Mouse (Mus musculus) forebrain, embryonic 10.5 days (tissue): ENCODE measurements around the gene Rasl2-9. TPM values are rescaled to one million over a fixed set of nuclear protein-coding genes. Genes with fewer than 3 reads are reported as not detected.
"Not testable (repeated sequence)": the region's sequence is repeated elsewhere in the genome, so short reads cannot be mapped to it uniquely, and the experiment has no call there.

Source experiments
- DNase-seq: peaks from one replicate; pipeline ENCODE4 v3.0.0-alpha.2; 2017; ENCODE audit warnings: low spot score; ENCODE audit errors: extremely low spot score
- H3K27ac ChIP-seq: fragments of 300-500 bp; sonication (generic); 2 replicates; pipeline ENCODE4 v1.5.1; 2016; ENCODE audit warnings: mild to moderate bottlenecking
- H3K27me3 ChIP-seq: fragments of 300-500 bp; sonication (generic); 2 replicates; pipeline ENCODE4 v1.6.1; 2016; ENCODE audit warnings: mild to moderate bottlenecking; ENCODE audit not compliant: poor library complexity, severe bottlenecking
- H3K36me3 ChIP-seq: fragments of 300-500 bp; sonication (generic); replicated peaks from 2 replicates; pipeline ENCODE4 v1.6.1; 2016; ENCODE audit warnings: mild to moderate bottlenecking, moderate library complexity
- H3K4me1 ChIP-seq: fragments of 300-500 bp; sonication (generic); 2 replicates; pipeline ENCODE4 v1.6.1; 2016
- H3K4me3 ChIP-seq: fragments of 300-500 bp; sonication (generic); 2 replicates; pipeline ENCODE4 v1.5.1; 2016; ENCODE audit warnings: mild to moderate bottlenecking, moderate library complexity
- H3K9me3 ChIP-seq: fragments of 300-500 bp; sonication (generic); 2 replicates; pipeline ENCODE4 v1.6.1; 2016; ENCODE audit warnings: mild to moderate bottlenecking, moderate library complexity
- WGBS: fragments of 180-500 bp; shearing (Covaris S2); methylation state at CpG from one replicate; pipeline ENCODE4 v1.1.7; 2016; 5-methylcytosine and 5-hydroxymethylcytosine counted together
- polyA plus RNA-seq: library from polyadenylated mRNA; unstranded; fragments of >200 nt; fragmentation: Nextera tagmentation; extraction: Ambion mirVana; gene quantifications from 2 replicates; pipeline ENCODE4 v1.2.1, GENCODE M21; 2016

Rasl2-9 gene
- polyA plus RNA-seq, 1 experiment from 2014 or later: 0.24 TPM

- 87% methylated on average over 6 of the region's 6 CpGs for WGBS
- H3K4me3 ChIP-seq: no peak overlapping the region
- H3K4me1 ChIP-seq: no peaks in the 10 kb centered on the region
- H3K27ac ChIP-seq: no peak overlapping the region
- H3K9me3 ChIP-seq: peaks cover 3% of the 10 kb centered on the region; the same call in 1 of the 2 replicates
- peaks cover 97% of the 10 kb centered on the region for H3K36me3 ChIP-seq
- no peak for DNase-seq
- H3K27me3 ChIP-seq: no peaks in the 10 kb centered on the region
Measured at GRCm38 (mm10) chr7:5092381-5092780, 33.4 kb downstream of the Rasl2-9 start.

GRCm38 (mm10) chr7:5091008-5091728, 34.6 kb downstream of the Rasl2-9 start:
- 94% methylated on average over 15 of the region's 15 CpGs for WGBS
- no peak overlapping the region for H3K4me3 ChIP-seq
- no peaks in the 10 kb centered on the region for H3K27me3 ChIP-seq

GRCm38 (mm10) chr7:5089853-5090252, 35.9 kb downstream of the Rasl2-9 start:
- Histone ChIP-seq H3K36me3 (peaks cover 96% of the 10 kb centered on the region), H3K27me3 (no peaks in the 10 kb centered on the region), H3K4me3 (no peak overlapping the region), H3K27ac (no peak overlapping the region), H3K9me3 (peaks cover 3% of the 10 kb centered on the region; the same call in 1 of the 2 replicates), H3K4me1 (no peaks in the 10 kb centered on the region)
- 95% methylated on average over 15 of the region's 15 CpGs for WGBS
- no peak for DNase-seq

More at GRCm38 (mm10) chr7:5091008-5091728, 34.6 kb downstream of the Rasl2-9 start:
- Histone ChIP-seq H3K27ac (no peak overlapping the region), H3K4me1 (no peaks in the 10 kb centered on the region), H3K36me3 (peaks cover 96% of the 10 kb centered on the region), H3K9me3 (peaks cover 3% of the 10 kb centered on the region; the same call in 1 of the 2 replicates)
- DNase-seq: no peak

- H3K4me1 ChIP-seq: no peaks in the 10 kb centered on the region
- H3K4me3 ChIP-seq: no peak overlapping the region
- H3K9me3 ChIP-seq: no peaks in the 10 kb centered on the region
- DNase-seq: no peak
- no peaks in the 10 kb centered on the region for H3K27me3 ChIP-seq
- no peak overlapping the region for H3K27ac ChIP-seq
- 91% methylated on average over 4 of the region's 4 CpGs for WGBS
- peaks cover 96% of the 10 kb centered on the region for H3K36me3 ChIP-seq
Measured at GRCm38 (mm10) chr7:5087886-5088285, 37.9 kb downstream of the Rasl2-9 start.

- Histone ChIP-seq H3K36me3 (peaks cover 93% of the 10 kb centered on the region), H3K4me3 (no peak overlapping the region), H3K27ac (no peak overlapping the region), H3K27me3 (no peaks in the 10 kb centered on the region), H3K4me1 (peaks cover 1% of the 10 kb centered on the region), H3K9me3 (no peaks in the 10 kb centered on the region)
- DNase-seq: no peak
- WGBS: 90% methylated on average over 5 of the region's 5 CpGs
Measured at GRCm38 (mm10) chr7:5086921-5087440, 38.8 kb downstream of the Rasl2-9 start.

GRCm38 (mm10) chr7:5085512-5085911, 40.2 kb downstream of the Rasl2-9 start:
- WGBS: 87% methylated on average over 1 of the region's 1 CpGs
- H3K27me3 ChIP-seq: no peaks in the 10 kb centered on the region
- H3K9me3 ChIP-seq: no peaks in the 10 kb centered on the region
- peaks cover 81% of the 10 kb centered on the region for H3K36me3 ChIP-seq
- DNase-seq: no peak
- H3K27ac ChIP-seq: no peak overlapping the region
- H3K4me3 ChIP-seq: no peak overlapping the region
- H3K4me1 ChIP-seq: peaks cover 15% of the 10 kb centered on the region

- Histone ChIP-seq H3K9me3 (no peaks in the 10 kb centered on the region), H3K36me3 (peaks cover 74% of the 10 kb centered on the region), H3K27ac (no peak overlapping the region), H3K4me3 (no peak overlapping the region), H3K27me3 (no peaks in the 10 kb centered on the region), H3K4me1 (peaks cover 17% of the 10 kb centered on the region)
- no peak for DNase-seq
- 94% methylated on average over 18 of the region's 18 CpGs for WGBS
Measured at GRCm38 (mm10) chr7:5083325-5084105, 42.2 kb downstream of the Rasl2-9 start.

GRCm38 (mm10) chr7:5081939-5082338, 43.8 kb downstream of the Rasl2-9 start:
- no peak for DNase-seq
- H3K36me3 ChIP-seq: peaks cover 76% of the 10 kb centered on the region
- H3K4me1 ChIP-seq: peaks cover 17% of the 10 kb centered on the region
- H3K27me3 ChIP-seq: no peaks in the 10 kb centered on the region
- H3K4me3 ChIP-seq: peak overlapping the region; percentile 98; the same call in 1 of the 2 replicates
- H3K9me3 ChIP-seq: no peaks in the 10 kb centered on the region
- WGBS: 97% methylated on average over 2 of the region's 2 CpGs
- no peak overlapping the region for H3K27ac ChIP-seq

- DNase-seq: no peak
- Histone ChIP-seq H3K4me3 (peak overlapping the region; percentile 98), H3K27me3 (no peaks in the 10 kb centered on the region), H3K4me1 (peaks cover 17% of the 10 kb centered on the region), H3K36me3 (peaks cover 77% of the 10 kb centered on the region), H3K9me3 (no peaks in the 10 kb centered on the region), H3K27ac (no peak overlapping the region)
- WGBS: 76% methylated on average over 6 of the region's 6 CpGs
Measured at GRCm38 (mm10) chr7:5081241-5081640, 44.5 kb downstream of the Rasl2-9 start.

GRCm38 (mm10) chr7:5080815-5081214, 44.9 kb downstream of the Rasl2-9 start:
- H3K9me3 ChIP-seq: no peaks in the 10 kb centered on the region
- peak overlapping the region; percentile 98 for H3K4me3 ChIP-seq
- WGBS: 25% methylated on average over 6 of the region's 6 CpGs
- peak overlapping the region; percentile 94 for H3K27ac ChIP-seq
- DNase-seq: no peak
- no peaks in the 10 kb centered on the region for H3K27me3 ChIP-seq
- peaks cover 76% of the 10 kb centered on the region for H3K36me3 ChIP-seq
- H3K4me1 ChIP-seq: peaks cover 17% of the 10 kb centered on the region

- DNase-seq: peak; percentile 97
- under 1% methylated on average over 81 of the region's 81 CpGs for WGBS
- no peaks in the 10 kb centered on the region for H3K9me3 ChIP-seq
- peaks cover 17% of the 10 kb centered on the region for H3K4me1 ChIP-seq
- peaks cover 75% of the 10 kb centered on the region for H3K36me3 ChIP-seq
- peak within 1 kb of the TSS; percentile 98 for H3K4me3 ChIP-seq
- H3K27me3 ChIP-seq: no peaks in the 10 kb centered on the region
- peak within 1 kb of the TSS; percentile 94 for H3K27ac ChIP-seq
Measured at GRCm38 (mm10) chr7:5080010-5080751, 45.6 kb downstream of the Rasl2-9 start, which contains the start of gene Epn1. Gene Epn1, plus strand, starts transcription at chr7:5080235.

GRCm38 (mm10) chr7:5079365-5080009, 46.3 kb downstream of the Rasl2-9 start:
- peak overlapping the region; percentile 98 for H3K4me3 ChIP-seq
- not testable (repeated sequence) for H3K27me3 ChIP-seq, DNase-seq, H3K9me3 ChIP-seq
- H3K27ac ChIP-seq: peak overlapping the region; percentile 94
- peaks cover 75% of the 10 kb centered on the region for H3K36me3 ChIP-seq
- WGBS: 50% methylated on average over 9 of the region's 13 CpGs
- H3K4me1 ChIP-seq: peaks cover 17% of the 10 kb centered on the region
